Mouse (Mus musculus) forebrain, postnatal 0 days (tissue): Measurements from ENCODE around the gene Serinc4. TPM values are rescaled to one million over a fixed set of nuclear protein-coding genes. Genes with fewer than 3 reads are reported as not detected.
"Not testable (repeated sequence)": the region's sequence is repeated elsewhere in the genome, so short reads cannot be mapped to it uniquely, and the experiment has no call there.

Source experiments
- ATAC-seq: fragments of 200-750 bp; cut with Nextera tagmentation; 2 replicates; pipeline ENCODE4 v1.8.0; 2017; ENCODE audit warnings: mild to moderate bottlenecking, moderate library complexity
- DNase-seq: peaks from one replicate; pipeline ENCODE4 v3.0.0-alpha.2; 2015
- H3K27ac ChIP-seq: fragments of 300-500 bp; sonication (generic); 2 replicates; pipeline ENCODE4 v1.5.1; 2014; ENCODE audit warnings: low read depth, mild to moderate bottlenecking, antibody characterized with exemption, low read length, moderate library complexity, mixed read lengths
- H3K27me3 ChIP-seq: fragments of 300-500 bp; sonication (generic); 2 replicates; pipeline ENCODE4 v1.6.1; 2014; ENCODE audit warnings: mild to moderate bottlenecking, low read length, mixed read lengths; ENCODE audit not compliant: insufficient read depth
- H3K36me3 ChIP-seq: fragments of 300-500 bp; sonication (generic); 2 replicates; pipeline ENCODE4 v1.6.1; 2014; ENCODE audit warnings: mild to moderate bottlenecking, moderate library complexity; ENCODE audit not compliant: insufficient read depth
- H3K4me1 ChIP-seq: fragments of 300-500 bp; sonication (generic); 2 replicates; pipeline ENCODE4 v1.6.1; 2014; ENCODE audit warnings: antibody characterized with exemption; ENCODE audit not compliant: insufficient read depth
- H3K4me2 ChIP-seq: fragments of 300-500 bp; sonication (generic); 2 replicates; pipeline ENCODE4 v1.6.1; 2014; ENCODE audit warnings: low read depth, mild to moderate bottlenecking, moderate library complexity
- H3K4me3 ChIP-seq: fragments of 300-500 bp; sonication (generic); 2 replicates; pipeline ENCODE4 v1.5.1; 2014; ENCODE audit warnings: low read depth, low read length, mixed read lengths
- H3K9ac ChIP-seq: fragments of 300-500 bp; sonication (generic); 2 replicates; pipeline ENCODE4 v1.6.1; 2014; ENCODE audit warnings: mild to moderate bottlenecking
- H3K9me3 ChIP-seq: fragments of 300-500 bp; sonication (generic); 2 replicates; pipeline ENCODE4 v1.6.1; 2016; ENCODE audit warnings: low read length
- CTCF ChIP-seq: sonication (generic); IDR thresholded peaks from 2 replicates; pipeline ENCODE4 v1.5.1; 2016; ENCODE audit warnings: antibody characterized with exemption, control low read depth, low read depth
- WGBS: fragments of 180-500 bp; shearing (Covaris S2); extraction: QIAGEN DNeasy Blood & Tissue Kit; methylation state at CpG from one replicate; pipeline ENCODE4 v1.1.7; 2014; 5-methylcytosine and 5-hydroxymethylcytosine counted together
- polyA plus RNA-seq: library from polyadenylated mRNA; unstranded; fragments of >200 nt; fragmentation: Nextera tagmentation; extraction: Ambion mirVana; gene quantifications from 2 replicates; pipeline ENCODE4 v1.2.1, GENCODE M21; 2015
- total RNA-seq: library from RNA; depleted of rRNA; stranded (reverse); fragments of >200 nt; gene quantifications from 2 replicates; pipeline ENCODE4 v1.2.3, GENCODE M21; 2014; rRNA removed

The Serinc4 gene
- 3.1 and 6.2 TPM in 2 replicates for total RNA-seq
- polyA plus RNA-seq, result 1.2 and 1.8 TPM in 2 replicates

GRCm38 (mm10) chr2:121456692-121457642 is at the start of gene Serinc4:
Gene Serinc4, minus strand, starts transcription at chr2:121456781.
- no peak for TF ChIP-seq CTCF
- H3K4me1 ChIP-seq, result peaks cover 11% of the 10 kb centered on the region
- peak within 1 kb of the TSS; percentile 66 for H3K27ac ChIP-seq
- DNase-seq (peak; percentile 88), ATAC-seq (peak; percentile 98)
- H3K4me2 ChIP-seq, result peak within 1 kb of the TSS; percentile 65
- no peaks in the 10 kb centered on the region for H3K27me3 ChIP-seq
- H3K36me3 ChIP-seq, result peaks cover 13% of the 10 kb centered on the region
- peak within 1 kb of the TSS; percentile 51 for H3K9ac ChIP-seq
- peak within 1 kb of the TSS; percentile 61 for H3K4me3 ChIP-seq
- H3K9me3 ChIP-seq, result no peaks in the 10 kb centered on the region
- WGBS, result 3% methylated on average over 41 of the region's 41 CpGs

- WGBS, result 100% methylated on average over 2 of the region's 6 CpGs
- not testable (repeated sequence) for H3K4me3 ChIP-seq, H3K4me1 ChIP-seq, H3K36me3 ChIP-seq, H3K9me3 ChIP-seq, DNase-seq, H3K27ac ChIP-seq, H3K9ac ChIP-seq, H3K27me3 ChIP-seq, H3K4me2 ChIP-seq
- 0 out of 2 replicates have a peak, but pooled peaks have one; percentile 36 for ATAC-seq
Observed at GRCm38 (mm10) chr2:121501550-121501949, 45.0 kb upstream of the Serinc4 start.

GRCm38 (mm10) chr2:121484403-121484802 is 27.8 kb upstream of the Serinc4 start:
- H3K36me3 ChIP-seq, ATAC-seq, DNase-seq, H3K27ac ChIP-seq, H3K4me1 ChIP-seq, H3K9me3 ChIP-seq, H3K4me3 ChIP-seq, H3K27me3 ChIP-seq, H3K4me2 ChIP-seq, H3K9ac ChIP-seq: not testable (repeated sequence)
- 100% methylated on average over 1 of the region's 2 CpGs for whole genome bisulfite sequencing

GRCm38 (mm10) chr2:121483576-121483975 is 27.0 kb upstream of the Serinc4 start:
- 30% methylated on average over 8 of the region's 8 CpGs for WGBS
- Histone ChIP-seq H3K27ac (no peak overlapping the region), H3K27me3 (no peaks in the 10 kb centered on the region), H3K36me3 (no peaks in the 10 kb centered on the region), H3K4me1 (no peaks in the 10 kb centered on the region), H3K4me2 (no peak overlapping the region), H3K9me3 (no peaks in the 10 kb centered on the region), H3K4me3 (no peak overlapping the region), H3K9ac (no peak overlapping the region)
- no peak for TF ChIP-seq CTCF
- DNase-seq (no peak), ATAC-seq (no peak)

GRCm38 (mm10) chr2:121480916-121481315 is 24.3 kb upstream of the Serinc4 start:
- not testable (repeated sequence) for ATAC-seq

GRCm38 (mm10) chr2:121480498-121480897 is 23.9 kb upstream of the Serinc4 start:
- Histone ChIP-seq H3K27ac (no peak overlapping the region), H3K27me3 (no peaks in the 10 kb centered on the region), H3K4me1 (no peaks in the 10 kb centered on the region), H3K4me3 (no peak overlapping the region), H3K36me3 (no peaks in the 10 kb centered on the region), H3K9me3 (no peaks in the 10 kb centered on the region), H3K9ac (no peak overlapping the region), H3K4me2 (no peak overlapping the region)
- peak; percentile 35 for TF ChIP-seq CTCF
- 70% methylated on average over 3 of the region's 3 CpGs for WGBS
- no peak for ATAC-seq
- DNase-seq, result no peak

More at GRCm38 (mm10) chr2:121480916-121481315, 24.3 kb upstream of the Serinc4 start:
- not testable (repeated sequence) for H3K9ac ChIP-seq, H3K4me1 ChIP-seq, H3K27me3 ChIP-seq, H3K9me3 ChIP-seq, H3K36me3 ChIP-seq, H3K4me3 ChIP-seq, H3K27ac ChIP-seq, DNase-seq, H3K4me2 ChIP-seq
- 87% methylated on average over 13 of the region's 13 CpGs for WGBS

- no peak for TF ChIP-seq CTCF
- DNase-seq (no peak), ATAC-seq (no peak)
- Histone ChIP-seq H3K27ac (no peak overlapping the region), H3K4me3 (no peak overlapping the region), H3K27me3 (no peaks in the 10 kb centered on the region), H3K9me3 (no peaks in the 10 kb centered on the region), H3K4me1 (no peaks in the 10 kb centered on the region), H3K4me2 (no peak overlapping the region), H3K36me3 (no peaks in the 10 kb centered on the region), H3K9ac (no peak overlapping the region)
- WGBS, result 77% methylated on average over 3 of the region's 3 CpGs
Observed at GRCm38 (mm10) chr2:121477491-121478266, 21.1 kb upstream of the Serinc4 start.

GRCm38 (mm10) chr2:121475306-121475705 is 18.7 kb upstream of the Serinc4 start:
- not testable (repeated sequence) for H3K4me2 ChIP-seq, DNase-seq, H3K9ac ChIP-seq, H3K27me3 ChIP-seq, H3K9me3 ChIP-seq, H3K4me3 ChIP-seq, H3K36me3 ChIP-seq, H3K4me1 ChIP-seq, H3K27ac ChIP-seq, ATAC-seq
- 95% methylated on average over 2 of the region's 2 CpGs for WGBS
